Mouse (Mus musculus): ENCODE data around the gene Gpr39. TPM values are rescaled to one million over a fixed set of nuclear protein-coding genes. Genes with fewer than 3 reads are reported as not detected.

The Gpr39 gene
- polyA plus RNA-seq, 1 experiment: not detected

DNA sequence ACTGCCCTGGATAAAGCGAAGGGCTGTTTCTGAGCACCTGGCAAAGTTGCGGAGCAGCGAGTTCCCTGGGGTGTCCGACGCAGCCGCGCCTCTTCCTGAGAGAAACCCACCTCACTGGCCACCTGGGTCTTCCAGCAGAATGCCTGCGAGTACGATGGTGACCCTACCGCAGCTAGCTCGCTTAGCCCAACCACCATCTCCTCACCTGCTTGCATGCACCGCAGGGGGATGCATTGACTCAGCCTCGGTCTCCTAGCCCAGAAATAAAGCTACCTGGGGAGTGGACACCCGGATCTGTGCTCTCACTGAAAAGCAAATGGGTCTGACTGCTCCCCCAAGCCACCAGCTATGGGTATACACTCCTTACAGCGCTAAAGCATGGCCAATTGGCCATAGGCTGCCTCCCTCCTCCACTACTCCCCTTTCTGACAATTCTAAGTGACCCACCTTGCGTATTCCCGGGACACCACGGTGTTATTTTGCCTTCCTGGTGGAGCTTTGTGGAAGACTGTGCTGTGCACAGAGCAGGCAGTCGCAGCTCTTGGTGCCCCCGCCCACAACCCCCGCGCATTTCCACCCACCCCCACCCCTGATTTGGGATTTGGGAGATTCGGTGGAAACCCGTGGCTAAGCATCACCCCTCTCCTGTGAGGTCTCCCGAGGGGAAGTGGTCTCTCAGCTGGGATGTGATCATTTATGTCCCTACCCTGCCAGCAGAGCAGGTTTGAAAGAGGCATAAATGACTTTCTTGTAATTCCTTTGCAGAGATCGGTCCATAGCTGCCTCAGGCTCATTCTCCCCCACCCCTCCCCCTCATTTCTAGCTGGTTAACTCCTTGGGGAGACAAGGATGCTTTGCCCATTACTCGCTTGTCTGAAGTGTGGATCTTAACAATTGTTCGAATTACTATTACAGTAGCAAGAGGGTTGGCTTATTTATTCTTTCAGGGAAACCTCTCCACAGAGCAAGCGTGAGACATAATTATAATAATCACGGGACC, 236.1 kb downstream of the Gpr39 start, which contains the start of gene Lypd1:
Gene Lypd1 (minus strand): TSS at position 501 of the 1,000 bp plus-strand sequence.
- Histone ChIP-seq H3K27ac (ENCODE audit: control insufficient read depth, insufficient read depth, low read depth, low read length, poor library complexity) (no peak within 1 kb of the TSS), H3K4me3 (replicated peaks; ENCODE audit: control insufficient read depth, low read depth, low read length) (no peak within 1 kb of the TSS), H3K4me1 (ENCODE audit: control insufficient read depth, insufficient read depth, low read length) (no peaks in the 10 kb centered on the region)
- WGBS: 11% methylated on average over 30 of the region's 30 CpGs
- TF ChIP-seq POLR2A (IDR thresholded peaks at IDR 0.05; ENCODE audit: borderline replicate concordance, control insufficient read depth, low read depth, low read length) (no peak), CTCF (IDR thresholded peaks at IDR 0.05; ENCODE audit: control insufficient read depth, insufficient read depth, low read length) (no peak)

GRCm38 (mm10) chr1:125920696-125921095, 243.9 kb downstream of the Gpr39 start:
- Histone ChIP-seq H3K27ac (ENCODE audit: control insufficient read depth, insufficient read depth, low read depth, low read length, poor library complexity) (no peak overlapping the region), H3K4me1 (ENCODE audit: control insufficient read depth, insufficient read depth, low read length) (no peaks in the 10 kb centered on the region), H3K4me3 (replicated peaks; ENCODE audit: control insufficient read depth, low read depth, low read length) (no peak overlapping the region)
- 71% methylated on average over 3 of the region's 3 CpGs for WGBS
- TF ChIP-seq CTCF (IDR thresholded peaks at IDR 0.05; ENCODE audit: control insufficient read depth, insufficient read depth, low read length) (no peak), POLR2A (IDR thresholded peaks at IDR 0.05; ENCODE audit: borderline replicate concordance, control insufficient read depth, low read depth, low read length) (no peak)

DNA sequence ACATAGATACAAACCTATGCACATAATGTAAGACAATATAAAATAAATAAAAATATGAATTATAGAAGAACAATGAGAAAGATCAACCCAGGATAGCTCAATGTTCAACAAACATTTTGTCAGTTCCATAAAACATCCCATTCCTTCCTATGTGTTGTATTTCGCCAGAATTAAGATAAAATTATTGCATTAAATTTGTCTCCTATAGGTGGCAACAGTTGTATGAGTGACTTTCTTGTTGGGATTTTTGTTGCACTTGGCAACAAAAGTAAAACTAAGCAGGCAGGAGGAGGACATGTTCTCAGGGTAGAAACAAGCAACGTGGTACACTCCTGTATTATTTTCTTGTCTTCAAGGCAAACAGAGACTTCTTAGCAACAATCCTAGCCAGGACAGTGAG, 246.3 kb downstream of the Gpr39 start:
- TF ChIP-seq POLR2A (IDR thresholded peaks at IDR 0.05; ENCODE audit: borderline replicate concordance, control insufficient read depth, low read depth, low read length) (no peak), CTCF (IDR thresholded peaks at IDR 0.05; ENCODE audit: control insufficient read depth, insufficient read depth, low read length) (no peak)
- Histone ChIP-seq H3K27ac (ENCODE audit: control insufficient read depth, insufficient read depth, low read depth, low read length, poor library complexity) (no peak overlapping the region), H3K4me3 (replicated peaks; ENCODE audit: control insufficient read depth, low read depth, low read length) (no peak overlapping the region), H3K4me1 (ENCODE audit: control insufficient read depth, insufficient read depth, low read length) (no peaks in the 10 kb centered on the region)
- WGBS: 64% methylated on average over 2 of the region's 2 CpGs

Other genes starting within 250 kb of the Gpr39 start
- 91.7 and 154 TPM in 2 replicates for gene Actr3, start 241.3 kb upstream of the Gpr39 start, polyA plus RNA-seq (2011; ENCODE audit: insufficient read depth, insufficient read length, low replicate concordance, missing spikeins)
- gene Slc35f5, start 116.4 kb upstream of the Gpr39 start, polyA plus RNA-seq (2011; ENCODE audit: insufficient read depth, insufficient read length, low replicate concordance, missing spikeins): 1.4 and 1.6 TPM in 2 replicates
- 0.22 TPM in 1 of 2 replicates, not detected in the other for gene Lypd1, start 236.1 kb downstream of the Gpr39 start, polyA plus RNA-seq (2011; ENCODE audit: insufficient read depth, insufficient read length, low replicate concordance, missing spikeins)

All from bone marrow, adult 2 months (tissue).